Mouse (Mus musculus) megakaryocyte, embryonic 14.5 days (primary cell): Measurements from ENCODE around the gene Ccdc32.

Source experiments
- FLI1 ChIP-seq: IDR thresholded peaks from 2 replicates; pipeline ENCODE4 v1.6.1; 2012; ENCODE audit warnings: low read length, inconsistent platforms, mixed read lengths
- GATA1 ChIP-seq: IDR thresholded peaks from 3 replicates; pipeline ENCODE4 v1.6.1; 2012; ENCODE audit warnings: mixed read lengths, low read length, inconsistent platforms, borderline replicate concordance

- TF ChIP-seq GATA1 (no peak), FLI1 (no peak)
These were observed 33.7 kb downstream of the Ccdc32 start for GRCm38 (mm10) chr2:118995490-118995889.
